Mouse (Mus musculus) megakaryocyte progenitor cell, adult 5-6 weeks (primary cell): ENCODE data around the gene Fam214b. TPM values are rescaled to one million over a fixed set of nuclear protein-coding genes. Genes with fewer than 3 reads are reported as not detected.
A peak's percentile ranks its signal among the peaks of the same experiment; 100 is the strongest.

Experiments
- ATAC-seq: replicated peaks from 2 replicates; pipeline ENCODE4 v1.8.0; 2016; ENCODE audit warnings: mild to moderate bottlenecking, moderate TSS enrichment, inconsistent platforms; ENCODE audit not compliant: poor library complexity
- total RNA-seq, 2 experiments: library from RNA; stranded (forward) in 1 of 2; stranded (reverse) in 1 of 2; fragments of 157-497, 149-512 nt in 1 of 2; fragments of 200-1000 nt in 1 of 2; gene quantifications; 2 replicates each; pipeline versions ENCODE4 v1.2.3 to v1.2.4; 2015 to 2017

Gene Fam214b
- total RNA-seq, 2 experiments from 2014 or later = 1.3 to 1.5 TPM

DNA sequence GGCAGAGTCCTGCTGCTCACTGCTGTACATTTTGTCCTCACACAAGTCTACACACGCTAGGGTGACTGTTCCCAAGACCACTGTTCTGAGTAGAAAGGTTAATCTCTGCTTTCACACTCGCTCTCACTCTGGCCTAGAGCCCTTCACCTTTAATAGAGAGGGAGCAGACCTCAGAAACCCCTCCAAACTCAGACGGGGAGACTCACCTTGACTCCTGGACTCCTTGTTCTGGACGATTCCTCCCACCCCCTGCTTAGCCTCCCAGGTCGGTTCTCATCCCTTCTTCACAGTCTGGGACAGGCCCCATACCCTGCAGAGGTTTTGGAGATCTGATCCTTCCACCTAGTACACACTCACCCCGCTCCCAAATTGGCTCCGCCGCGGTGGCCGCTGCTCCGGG lies 6.4 kb downstream of the Fam214b start:
- ATAC-seq = no peak

DNA sequence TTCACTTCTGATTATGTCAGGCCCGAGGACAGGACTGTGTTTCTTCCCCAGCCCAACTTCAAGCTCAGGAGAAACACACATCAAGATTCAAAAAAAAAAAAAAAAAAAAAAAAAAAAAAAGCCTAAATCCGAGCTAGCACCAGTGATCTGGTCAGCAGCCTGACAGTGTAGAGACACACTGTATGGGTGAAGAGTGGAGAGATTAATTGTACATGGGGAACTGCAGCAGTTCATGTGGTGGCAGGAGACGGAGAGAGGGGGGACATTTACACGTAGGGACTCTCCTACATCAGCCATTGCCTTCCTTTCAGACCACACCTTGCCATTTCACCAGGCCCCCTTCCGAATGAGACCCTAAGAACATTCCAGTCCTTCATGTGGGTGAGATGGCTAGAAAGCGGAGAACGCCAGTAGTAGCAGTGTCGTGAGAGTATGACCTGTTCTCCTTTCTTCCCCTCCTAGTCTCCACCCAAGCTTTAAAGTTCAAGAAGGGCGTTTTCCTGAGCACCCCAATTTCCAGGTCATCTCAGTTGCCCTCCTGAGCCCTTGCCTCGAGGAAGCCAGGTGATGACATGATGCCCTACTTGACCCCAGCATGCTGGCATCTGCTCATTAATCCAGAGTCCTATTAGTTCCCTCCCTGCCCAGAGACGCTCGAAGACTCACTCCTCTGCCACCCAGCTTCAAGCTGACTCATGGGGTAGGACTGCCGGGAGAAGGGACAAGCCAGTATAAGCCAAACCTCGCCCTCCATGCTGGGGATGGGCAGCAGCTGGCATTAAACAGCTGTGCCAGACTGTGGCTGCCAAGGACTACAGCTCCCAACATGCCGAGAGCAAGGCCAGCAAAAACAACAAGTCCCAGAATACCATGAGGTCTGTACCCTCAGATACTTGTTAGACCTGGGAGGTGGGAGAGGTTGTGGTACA lies 7.2 kb downstream of the Fam214b start:
- no peak for ATAC-seq

DNA sequence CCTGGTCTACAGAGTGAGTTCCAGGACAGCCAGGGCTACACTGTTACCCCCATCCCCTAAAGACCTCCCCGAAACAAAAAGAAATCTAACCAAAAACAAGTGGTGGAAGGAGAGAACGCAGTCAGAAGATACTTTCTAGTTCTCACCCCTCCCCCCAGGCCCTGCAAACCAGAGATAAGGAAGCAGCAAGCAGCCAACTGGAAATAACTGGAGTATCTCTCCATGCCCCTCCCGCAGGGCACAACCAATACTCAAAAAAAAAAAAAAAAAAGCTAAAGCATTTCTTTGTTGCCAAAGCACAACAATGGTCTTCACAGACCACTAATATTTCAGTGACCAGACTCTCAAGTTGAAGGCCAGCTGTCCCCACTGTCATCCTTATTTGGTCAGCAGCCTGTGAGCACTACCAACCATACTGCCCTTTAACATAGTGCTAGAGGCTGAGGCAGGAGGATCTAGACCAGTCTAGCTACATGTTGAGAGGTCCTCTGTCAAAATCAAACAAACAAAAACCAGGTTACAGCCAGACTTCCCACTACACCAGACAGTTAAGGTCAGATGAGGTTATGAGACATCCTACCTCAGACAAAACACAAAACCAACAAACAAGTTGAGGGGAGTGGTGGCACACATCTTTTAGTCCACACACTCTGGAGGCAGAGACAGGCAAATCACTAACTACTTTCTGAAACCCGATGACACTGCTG lies 8.0 kb downstream of the Fam214b start:
- ATAC-seq = peak; percentile 72

DNA sequence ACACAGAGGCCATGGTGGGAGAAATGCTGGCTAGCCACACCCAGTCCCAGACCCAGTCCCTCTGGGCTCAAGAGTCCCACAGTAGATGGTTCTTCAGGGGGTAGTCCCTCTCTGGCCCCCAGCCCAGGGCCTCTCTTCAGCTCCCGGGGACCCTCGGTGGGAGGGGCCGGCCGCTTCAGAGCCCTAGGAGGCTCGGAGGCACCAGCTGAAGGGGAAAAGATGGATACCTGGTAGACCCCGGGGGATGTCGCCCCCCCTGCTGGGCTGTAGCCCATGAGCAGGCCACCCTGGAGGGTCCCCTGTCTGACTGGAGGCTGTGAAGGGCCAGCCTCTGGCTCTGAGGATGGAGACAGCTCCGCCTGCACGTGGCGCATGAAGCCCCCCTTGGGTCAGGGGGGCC lies 9.7 kb downstream of the Fam214b start:
- no peak for ATAC-seq

DNA sequence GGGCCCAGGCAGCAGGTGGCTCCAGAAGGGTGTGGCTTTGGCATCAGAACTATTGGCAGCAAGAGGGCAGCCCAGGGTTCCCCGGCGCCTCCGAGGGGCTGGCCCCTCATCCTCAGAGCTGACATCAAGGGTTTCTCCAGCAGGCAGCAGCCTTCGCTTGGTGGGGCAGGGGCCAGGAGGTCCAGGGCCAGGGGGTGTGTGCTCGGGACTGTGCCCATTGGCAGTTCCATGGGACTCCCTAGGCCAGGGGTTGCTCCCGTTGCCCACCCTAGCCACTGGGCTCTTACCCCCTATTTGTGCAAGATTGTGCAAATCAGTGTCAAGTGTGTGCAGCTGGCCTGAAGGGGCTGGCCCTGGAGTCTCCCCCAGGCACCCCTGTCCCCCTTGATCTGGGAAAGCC lies 10.2 kb downstream of the Fam214b start:
- ATAC-seq = no peak

DNA sequence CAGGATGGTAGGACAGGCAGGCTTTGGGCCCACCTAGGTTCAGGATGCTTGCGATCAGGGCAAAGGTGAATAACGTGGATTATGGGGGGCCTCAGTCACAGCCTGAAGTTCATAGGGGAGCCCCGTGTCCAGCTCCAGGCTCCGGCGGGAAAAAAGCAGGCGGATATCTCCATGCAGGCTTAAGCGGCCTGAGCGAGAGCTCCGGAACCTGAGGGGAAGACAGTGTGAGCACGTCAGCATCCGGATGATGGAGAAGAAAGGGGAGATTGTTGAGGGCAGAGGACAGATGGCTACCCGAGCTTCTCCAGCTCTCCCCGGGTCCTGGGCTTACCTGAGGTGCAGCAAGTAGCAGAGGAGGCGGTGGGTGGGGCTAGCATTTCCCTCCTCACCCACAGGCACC lies 12.5 kb downstream of the Fam214b start:
- ATAC-seq = no peak

DNA sequence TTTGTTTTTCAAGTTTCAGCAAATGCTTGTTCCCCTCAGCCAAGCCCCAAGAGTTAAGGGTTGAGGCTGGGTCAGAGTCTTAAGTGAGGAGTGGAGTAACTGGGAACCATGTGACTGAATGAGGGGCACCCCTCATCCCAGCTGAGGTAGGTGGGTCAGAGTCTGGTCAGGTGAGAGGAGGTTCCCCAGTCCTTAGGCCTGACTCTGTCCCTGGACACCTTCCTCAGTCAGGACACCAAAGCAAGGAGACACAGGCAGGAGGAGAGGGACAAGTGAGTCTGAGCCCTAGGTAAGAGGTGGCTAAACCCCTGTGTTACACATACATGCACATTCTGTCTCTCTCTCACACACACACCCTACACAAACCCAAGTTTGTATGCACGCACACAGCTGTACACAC lies 13.5 kb downstream of the Fam214b start:
- no peak for ATAC-seq

DNA sequence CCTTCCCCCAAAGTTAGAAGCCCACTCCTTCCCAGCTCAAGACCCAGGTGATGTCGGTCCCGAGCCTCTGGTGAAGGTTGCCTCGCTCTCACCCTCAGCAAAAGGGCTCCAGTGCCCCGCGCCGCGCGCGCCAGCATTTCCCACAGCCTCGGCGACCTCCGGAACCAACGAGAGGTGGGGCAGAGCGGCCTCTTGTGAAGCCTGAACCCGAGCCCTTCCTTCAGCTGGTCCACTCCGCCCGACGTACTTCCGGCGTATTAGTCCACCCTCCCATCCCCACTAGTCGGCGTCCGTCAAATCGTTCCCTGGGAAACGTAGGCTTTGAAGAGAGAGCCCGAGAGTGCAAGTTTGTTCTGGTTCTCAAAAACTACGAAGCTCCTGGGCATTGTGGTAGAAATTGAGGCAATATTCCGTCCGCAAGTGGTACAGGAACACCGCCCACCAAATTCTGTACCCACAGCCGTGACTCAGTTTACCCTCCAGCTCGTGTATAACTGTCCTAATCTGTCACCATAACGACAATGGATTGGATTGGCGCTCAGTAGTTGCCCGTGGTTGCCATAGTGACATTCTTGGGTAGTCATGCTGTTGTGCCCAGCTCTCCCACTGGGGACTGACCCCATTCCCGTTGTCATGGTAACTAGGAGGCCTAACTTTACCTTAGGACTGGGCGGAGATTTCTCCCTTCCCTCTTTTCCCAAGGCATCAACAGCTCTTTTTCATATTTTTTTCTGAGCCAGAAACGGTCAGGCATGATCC lies 14.6 kb downstream of the Fam214b start, which contains the start of gene Stoml2:
TSS of gene Stoml2 (minus strand) at position 474 of the 759 bp plus-strand sequence.
- peak; percentile 97 for ATAC-seq

DNA sequence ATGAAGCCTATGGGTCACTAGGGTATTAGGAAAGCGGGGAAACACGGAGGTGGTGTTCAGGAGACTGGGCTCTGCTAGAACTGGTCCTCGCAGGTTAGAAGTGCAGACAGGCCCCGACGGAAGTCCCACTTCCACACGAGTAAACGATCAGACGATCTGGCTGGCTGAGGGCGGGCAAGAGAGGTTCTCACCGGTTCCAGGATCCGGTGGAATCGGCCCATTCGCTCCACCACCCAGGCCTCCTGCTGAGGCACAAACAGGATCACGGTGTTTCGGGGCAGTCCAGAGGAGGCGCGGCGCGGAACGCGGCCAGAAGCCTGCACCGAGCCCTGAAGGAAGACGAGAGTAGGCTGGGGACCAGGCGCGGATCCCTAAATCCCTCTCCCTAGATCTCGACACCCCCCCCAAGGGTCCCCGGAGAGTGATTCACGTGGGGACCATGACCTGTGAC lies 15.2 kb downstream of the Fam214b start:
- peak; percentile 49 for ATAC-seq

DNA sequence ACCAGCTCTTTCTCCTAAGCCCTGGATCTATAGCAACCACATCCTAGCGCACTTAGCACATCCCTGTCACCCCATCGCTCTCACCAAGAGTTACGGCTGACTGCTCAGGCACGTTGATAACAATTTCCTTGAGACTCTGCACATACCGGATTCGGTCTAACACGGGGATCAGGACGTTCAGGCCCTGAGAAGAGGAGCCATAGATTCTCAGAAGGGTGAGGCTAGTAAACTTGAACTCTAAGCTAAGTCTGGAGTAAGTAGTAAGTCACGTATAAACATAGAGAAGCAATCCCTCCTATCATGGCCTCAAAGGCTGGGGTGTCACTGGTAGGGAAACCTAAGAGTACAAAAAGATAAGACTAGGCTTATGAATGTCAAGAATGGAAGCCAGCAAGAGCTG lies 15.7 kb downstream of the Fam214b start:
- ATAC-seq = no peak

DNA sequence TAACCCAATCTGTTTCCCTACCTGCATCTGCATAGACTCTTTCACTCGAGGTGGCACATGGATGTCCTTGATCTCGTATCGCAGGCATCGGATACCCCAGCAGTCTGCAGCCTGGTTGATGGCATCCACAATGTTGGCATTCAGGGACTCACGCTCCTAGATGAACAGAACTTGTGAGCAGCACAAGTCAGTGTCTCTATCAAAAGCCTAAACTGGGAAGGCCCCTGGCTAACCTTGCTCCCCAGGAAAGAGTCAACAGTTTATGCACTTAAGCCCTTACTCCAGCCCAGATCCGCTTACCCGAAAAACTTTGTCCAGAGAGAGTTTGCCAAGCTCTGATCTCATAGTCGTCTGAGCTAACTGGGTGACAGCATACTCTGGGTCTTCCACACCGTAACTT lies 16.3 kb downstream of the Fam214b start:
- ATAC-seq = no peak

DNA sequence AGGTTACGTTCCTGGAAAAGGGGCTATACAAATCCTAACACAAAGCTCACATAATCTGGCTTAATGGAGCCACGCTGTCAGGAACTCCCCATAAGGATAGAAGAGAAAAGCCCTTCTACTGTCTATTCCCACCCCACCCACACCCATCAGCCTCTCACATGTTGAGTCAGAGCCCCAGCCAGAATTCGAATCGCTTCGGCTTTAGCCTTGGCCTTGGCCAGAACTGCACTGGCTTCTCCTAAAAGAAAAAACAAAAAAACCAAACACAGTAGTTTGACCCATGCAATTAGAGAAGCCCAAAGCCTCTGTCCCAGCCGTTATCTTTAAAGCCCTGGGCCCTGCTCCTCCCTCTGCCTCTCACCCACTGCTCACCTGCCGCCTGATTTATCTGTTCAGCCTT lies 16.9 kb downstream of the Fam214b start:
- no peak for ATAC-seq

DNA sequence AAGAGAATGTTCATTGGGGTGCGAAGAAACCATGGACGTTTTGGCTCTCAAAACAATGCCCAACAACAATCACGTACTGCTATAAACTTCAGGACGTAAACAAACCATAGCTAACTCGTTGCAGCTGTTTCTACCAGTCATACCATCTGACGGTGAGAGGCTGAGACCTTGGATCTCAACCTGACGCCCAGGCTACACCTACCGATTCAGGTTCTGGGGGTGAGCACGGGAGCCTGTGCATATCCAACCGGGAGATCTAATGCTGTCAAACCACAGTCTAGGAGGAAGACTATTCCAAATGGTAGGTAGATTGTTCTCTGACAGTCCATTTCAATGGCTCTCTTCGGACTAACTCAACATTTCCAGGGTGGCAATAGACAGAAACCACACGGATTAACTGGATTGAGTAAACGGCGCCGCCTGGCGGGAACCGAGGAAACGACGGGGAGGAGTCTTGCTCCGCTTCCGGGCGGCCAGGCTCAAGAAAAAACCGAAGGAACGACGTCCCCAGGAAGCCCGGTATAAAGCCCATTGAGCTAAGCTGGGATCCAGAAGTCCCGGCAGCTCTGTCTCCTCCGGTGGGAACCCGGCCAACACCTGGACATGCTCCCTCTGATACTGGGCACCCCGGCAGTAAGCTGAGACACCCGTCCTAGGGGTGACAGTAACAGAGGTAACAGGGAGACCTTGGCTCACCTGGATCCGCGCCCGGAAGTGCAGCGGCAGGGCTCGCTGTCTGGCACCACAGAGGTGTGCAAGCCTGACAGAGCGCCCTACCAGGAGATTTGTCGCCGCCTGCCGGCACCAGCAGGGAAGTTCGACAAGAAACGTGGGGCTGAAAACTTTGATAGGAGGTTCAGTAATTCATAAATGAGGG lies 20.7 kb downstream of the Fam214b start, which contains the start of gene Pigo:
TSS of gene Pigo (minus strand) at position 736 of the 877 bp plus-strand sequence.
- peak; percentile 92 for ATAC-seq

DNA sequence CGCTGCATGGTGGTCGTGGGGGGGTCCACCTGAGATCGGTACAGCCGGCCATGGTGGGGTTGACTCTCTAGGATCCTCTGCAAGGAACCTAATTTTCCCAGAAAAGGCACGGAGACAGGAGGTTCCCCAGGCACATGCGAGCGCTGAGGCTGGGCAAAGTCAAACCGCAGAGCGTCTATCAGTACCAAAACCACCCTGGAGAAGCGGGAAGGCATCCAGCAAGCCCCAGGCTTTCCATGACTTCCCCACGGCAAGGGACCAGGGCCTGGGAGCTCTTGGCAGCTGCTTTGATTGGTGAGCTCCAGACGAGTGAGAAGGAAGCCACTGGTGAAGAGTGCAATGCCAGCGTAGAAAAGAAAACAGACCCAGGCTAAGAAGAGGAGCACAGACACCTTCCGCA lies 21.3 kb downstream of the Fam214b start:
- no peak for ATAC-seq

DNA sequence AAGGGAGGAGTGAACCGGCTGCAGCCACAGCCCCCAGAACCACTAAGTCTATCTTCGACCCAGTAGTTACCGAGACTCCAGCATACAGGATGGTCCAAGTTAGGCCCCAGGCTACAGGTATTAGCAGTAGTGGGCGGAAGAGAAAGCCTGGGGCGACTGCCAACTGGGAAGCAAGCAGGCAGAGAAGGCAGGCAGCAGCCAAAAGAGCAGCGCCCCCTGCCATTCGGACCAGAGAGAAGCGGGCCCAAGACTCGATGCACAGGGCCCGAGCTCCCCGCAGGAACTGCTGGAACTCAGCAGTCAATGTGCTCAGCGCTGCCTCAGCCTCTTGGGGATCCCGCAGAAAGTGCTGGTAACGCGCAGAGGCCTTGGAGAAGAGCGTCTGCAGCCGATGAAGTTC lies 24.7 kb downstream of the Fam214b start:
- ATAC-seq = no peak

DNA sequence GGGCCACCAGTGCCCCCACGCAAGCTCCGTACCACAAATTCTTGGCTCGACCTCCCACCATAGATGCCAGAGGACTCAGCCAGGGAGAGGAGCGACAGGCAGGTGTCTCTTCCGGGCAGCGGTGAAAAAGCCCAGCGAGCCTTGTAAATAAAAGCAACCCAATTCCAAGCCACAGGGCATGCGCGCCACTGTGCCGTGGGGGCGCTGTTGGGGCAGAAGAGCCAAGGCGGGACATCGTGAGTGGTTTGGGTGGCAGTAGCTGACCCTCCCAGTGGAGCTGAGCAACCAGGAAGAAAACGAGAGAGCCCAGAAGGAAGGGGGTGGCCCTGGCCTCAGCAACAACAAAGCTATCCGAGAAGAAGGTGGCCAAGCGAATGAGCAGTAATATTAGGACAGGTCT lies 25.1 kb downstream of the Fam214b start:
- ATAC-seq = no peak

DNA sequence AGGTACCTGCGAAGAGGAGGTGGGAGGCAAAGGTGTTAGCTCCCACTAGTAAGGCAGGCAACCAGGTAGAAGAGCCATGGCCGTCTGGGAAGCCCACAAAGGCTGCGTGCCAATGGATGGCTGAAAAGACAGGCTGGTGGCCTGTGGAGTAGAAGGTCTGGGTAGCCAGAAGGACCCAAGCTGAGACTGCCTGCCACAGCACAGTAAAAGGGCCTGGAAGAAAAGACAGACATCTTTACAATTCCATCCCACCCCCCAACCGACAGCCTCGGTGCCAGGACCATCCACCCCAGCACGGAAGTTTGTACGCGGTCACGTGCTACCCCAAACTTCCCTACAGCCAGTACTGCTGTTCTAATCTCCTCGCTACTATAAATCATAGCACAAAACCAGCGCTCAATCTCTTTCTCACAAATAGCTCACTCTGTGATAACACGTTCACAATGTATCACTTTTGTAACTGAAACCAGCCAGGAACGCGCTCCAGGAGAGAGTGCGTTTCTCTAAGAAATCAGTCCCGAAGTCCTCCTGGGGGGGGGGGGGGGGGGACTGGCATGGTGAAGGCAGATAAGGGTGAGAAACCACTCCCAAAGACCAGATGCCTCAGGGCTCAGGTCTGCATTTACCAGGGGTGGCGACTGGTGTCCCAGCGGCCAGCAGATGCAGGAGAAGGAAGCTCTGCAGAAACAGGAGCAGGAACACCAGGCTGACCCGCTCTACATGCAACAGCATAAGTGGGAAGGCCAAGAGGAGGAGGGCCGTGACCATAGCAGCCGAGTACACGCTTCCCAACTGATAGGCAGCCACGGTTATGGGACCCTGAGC lies 26.2 kb downstream of the Fam214b start:
- peak; percentile 52 for ATAC-seq

DNA sequence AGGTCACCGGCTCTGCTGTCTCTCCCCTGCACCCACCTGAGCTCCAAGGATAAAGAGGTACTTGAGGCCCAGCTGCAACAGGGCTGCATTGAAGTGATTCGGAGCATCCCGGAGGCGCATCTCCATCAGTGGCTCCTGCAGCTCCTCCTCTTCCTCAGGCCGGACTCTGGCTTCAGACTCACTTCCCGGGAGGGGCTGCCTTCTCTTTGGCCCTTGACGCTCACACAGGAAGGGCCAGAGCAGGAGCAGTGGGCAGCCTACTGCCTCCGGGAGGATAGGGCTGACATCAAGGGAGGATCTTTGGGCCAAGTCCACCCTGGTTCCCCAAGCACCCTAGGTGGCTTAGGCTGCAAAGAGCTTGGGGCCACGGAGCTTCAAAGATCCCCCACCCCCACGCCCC lies 26.8 kb downstream of the Fam214b start:
- ATAC-seq = no peak

DNA sequence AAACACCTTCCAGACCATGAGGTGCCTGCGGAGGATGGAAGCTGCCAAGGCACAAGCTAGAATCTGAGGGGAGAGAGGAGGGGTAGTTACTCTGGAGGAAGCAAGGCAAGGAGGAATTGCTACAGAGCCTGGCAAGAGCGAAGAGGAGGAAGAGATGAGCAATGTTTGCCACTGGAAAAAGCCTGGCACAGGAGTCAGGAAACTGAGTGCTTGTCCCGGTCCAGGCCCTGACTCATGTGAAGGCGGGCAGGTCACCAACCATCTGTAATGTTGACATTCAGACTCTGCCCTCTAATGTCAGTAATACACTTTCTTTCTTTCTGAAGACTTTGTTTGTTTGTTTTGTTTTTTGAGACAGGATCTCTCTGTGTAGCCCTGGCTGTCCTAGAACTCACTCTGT lies 27.9 kb downstream of the Fam214b start:
- ATAC-seq = no peak
